Mouse (Mus musculus) left cerebral cortex, postnatal 25 days (tissue): ENCODE data around the gene Zfp583. TPM values are rescaled to one million over a fixed set of nuclear protein-coding genes. Genes with fewer than 3 reads are reported as not detected.
"Not testable (repeated sequence)": the region's sequence is repeated elsewhere in the genome, so short reads cannot be mapped to it uniquely, and the experiment has no call there.

Experiments used
- DNase-seq, 2 experiments: peaks; one replicate each; pipeline ENCODE4 v3.0.0; 2022; ENCODE audit warnings: low spot score in 2 of 2, mixed read lengths in 1 of 2
- intact Hi-C: fragments of 180-260 bp; cut with DNase I; formaldehyde crosslinking; loops from one replicate; pipeline ENCODE4 v1.15.1; 2025
- total RNA-seq, 2 experiments: library from RNA; stranded (reverse); gene quantifications; 2 replicates each; pipeline ENCODE4 v1.2.3; 2021

The Zfp583 gene
- 10 to 100 TPM; 10.8 to 12.4 TPM for total RNA-seq

GRCm38 (mm10) chr7:6331233-6331956 lies at the start of gene Zfp583:
Zfp583 (minus strand) TSS chr7:6331285.
- intact Hi-C loops: loop anchor here (2.0 kb wide), 1 partner anchor 13 kb away; no protein-coding TSS in a partner anchor
- peak; percentile 92 for DNase-seq

- peak; percentile 69 to 95 for DNase-seq
- intact Hi-C loops: loop anchor here (1.0 to 2.0 kb wide), 2 partner anchors 42 to 398 kb away; no protein-coding TSS in a partner anchor
Observed at GRCm38 (mm10) chr7:6378441-6378840, 47.4 kb upstream of the Zfp583 start.

GRCm38 (mm10) chr7:6372993-6373392 lies 41.9 kb upstream of the Zfp583 start:
- intact Hi-C loops: no loop called here
- DNase-seq: no peak

- DNase-seq: no peak
- intact Hi-C loops: loop anchor here (10.0 kb wide), 1 partner anchor 325 kb away; the partner anchor contains the start of gene Zim1
Observed at GRCm38 (mm10) chr7:6369460-6369859, 38.4 kb upstream of the Zfp583 start.

- not testable (repeated sequence) for DNase-seq
- intact Hi-C loops: loop anchor here (10.0 kb wide), 1 partner anchor 327 kb away; the partner anchor contains the start of gene Zim1
Observed at GRCm38 (mm10) chr7:6368146-6368545, 37.1 kb upstream of the Zfp583 start.

- no peak for DNase-seq
- intact Hi-C loops: loop anchor here (10.0 kb wide), 1 partner anchor 328 kb away; the partner anchor contains the start of gene Zim1
Observed at GRCm38 (mm10) chr7:6367185-6367584, 36.1 kb upstream of the Zfp583 start.

GRCm38 (mm10) chr7:6364761-6365160 lies 33.7 kb upstream of the Zfp583 start:
- intact Hi-C loops: loop anchor here (5.0 to 10.0 kb wide), 3 partner anchors 330 to 933 kb away; partner anchors contain the start of gene Zim1
- DNase-seq: no peak

GRCm38 (mm10) chr7:6363047-6363488 lies 32.0 kb upstream of the Zfp583 start, which contains the start of gene Zfp78:
Zfp78 (plus strand) TSS chr7:6363280.
- peak; percentile 86 to 92 for DNase-seq
- intact Hi-C loops: loop anchor here (2.0 to 10.0 kb wide), 5 partner anchors 20 to 934 kb away; partner anchors contain the start of genes Gm3854, Zfp28 and Zim1

- peak; percentile 96 to 100 for DNase-seq
- intact Hi-C loops: loop anchor here (2.0 to 10.0 kb wide), 5 partner anchors 20 to 935 kb away; partner anchors contain the start of genes Gm3854, Zfp28 and Zim1
Observed at GRCm38 (mm10) chr7:6362268-6363046, 31.4 kb upstream of the Zfp583 start.

GRCm38 (mm10) chr7:6361756-6362155 lies 30.7 kb upstream of the Zfp583 start:
- DNase-seq: no peak
- intact Hi-C loops: loop anchor here (2.0 to 10.0 kb wide), 5 partner anchors 19 to 936 kb away; partner anchors contain the start of genes Gm3854, Zfp28 and Zim1

- intact Hi-C loops: loop anchor here (5.0 to 10.0 kb wide), 3 partner anchors 334 to 937 kb away; partner anchors contain the start of gene Zim1
- no peak for DNase-seq
Observed at GRCm38 (mm10) chr7:6360477-6361060, 29.5 kb upstream of the Zfp583 start.

GRCm38 (mm10) chr7:6358937-6359590 lies 28.0 kb upstream of the Zfp583 start:
- intact Hi-C loops: loop anchor here (1.0 to 10.0 kb wide), 3 partner anchors 71 to 558 kb away; no protein-coding TSS in a partner anchor
- DNase-seq: peak in 1 of 2 experiments; percentile 53

- intact Hi-C loops: loop anchor here (5.0 to 10.0 kb wide), 2 partner anchors 227 to 559 kb away; no protein-coding TSS in a partner anchor
- no peak for DNase-seq
Observed at GRCm38 (mm10) chr7:6358121-6358520, 27.0 kb upstream of the Zfp583 start.

- intact Hi-C loops: loop anchor here (2.0 kb wide), 1 partner anchor 13 kb away; the partner anchor contains the start of gene Zfp583
- DNase-seq: no peak
Observed at GRCm38 (mm10) chr7:6344124-6344523, 13.0 kb upstream of the Zfp583 start.

- intact Hi-C loops: loop anchor here (2.0 kb wide), 2 partner anchors 13 to 19 kb away; partner anchors contain the start of genes Zfp583 and Zfp78
- peak; percentile 88 to 93 for DNase-seq
Observed at GRCm38 (mm10) chr7:6343501-6344071, 12.5 kb upstream of the Zfp583 start, which contains the start of gene Gm3854. Gm3854 (plus strand) TSS chr7:6343759.

- intact Hi-C loops: no loop called here
- no peak for DNase-seq
Observed at GRCm38 (mm10) chr7:6339865-6340264, 8.8 kb upstream of the Zfp583 start.

- peak; percentile 44 to 47 for DNase-seq
- intact Hi-C loops: loop anchor here (2.0 kb wide), 1 partner anchor 14 kb away; no protein-coding TSS in a partner anchor
Observed at GRCm38 (mm10) chr7:6330458-6331232, 440 bp downstream of the Zfp583 start.
